Mouse (Mus musculus): Measurements from ENCODE around the gene Gm4450. TPM values are rescaled to one million over a fixed set of nuclear protein-coding genes. Genes with fewer than 3 reads are reported as not detected.
"Not testable (repeated sequence)": the region's sequence is repeated elsewhere in the genome, so short reads cannot be mapped to it uniquely, and the experiment has no call there.

Gm4450 gene
- polyA plus RNA-seq, 1 experiment from 2014 or later: not detected

DNA sequence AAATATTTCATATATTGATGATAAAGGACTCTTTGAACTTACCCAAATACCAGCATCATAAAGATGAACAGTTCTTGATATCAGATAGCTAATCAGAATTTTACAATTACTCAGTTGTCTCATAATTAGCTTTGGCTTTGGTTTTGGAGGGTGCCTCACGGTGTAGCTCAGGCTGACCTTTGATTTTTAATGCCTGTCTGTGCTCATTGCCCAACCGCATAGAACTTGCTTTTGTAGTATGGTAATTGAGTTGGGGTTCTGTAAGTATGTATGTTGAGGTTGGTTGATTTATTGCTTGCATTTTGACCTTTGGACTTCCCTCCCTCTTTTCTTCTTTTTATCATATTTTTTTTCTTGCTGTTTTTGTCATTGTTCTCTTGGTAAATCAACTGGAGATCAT lies 43.2 kb downstream of the Gm4450 start:
- Histone ChIP-seq H3K4me1 (ENCODE audit: control insufficient read depth, insufficient read depth, low read length) (peaks cover 7% of the 10 kb centered on the region), H3K4me3 (ENCODE audit: low read depth, low read length) (no peak overlapping the region), H3K27me3 (replicated peaks; ENCODE audit: control insufficient read depth, insufficient read depth, low read length) (no peaks in the 10 kb centered on the region), H3K4me2 (ENCODE audit: low read depth, low read length) (no peak overlapping the region), H3K27ac (replicated peaks; ENCODE audit: low read depth, low read length) (no peak overlapping the region), H3K36me3 (ENCODE audit: control insufficient read depth, insufficient read depth, low read length) (no peaks in the 10 kb centered on the region), H3K9me3 (ENCODE audit: control insufficient read depth, low read length) (no peaks in the 10 kb centered on the region), H3K9ac (ENCODE audit: low read depth, low read length) (no peak overlapping the region)
- 75% methylated on average over 2 of the region's 2 CpGs for WGBS
- DNase-seq (ENCODE audit: low spot score) (no peak), ATAC-seq (ENCODE audit: low read depth) (no peak)

DNA sequence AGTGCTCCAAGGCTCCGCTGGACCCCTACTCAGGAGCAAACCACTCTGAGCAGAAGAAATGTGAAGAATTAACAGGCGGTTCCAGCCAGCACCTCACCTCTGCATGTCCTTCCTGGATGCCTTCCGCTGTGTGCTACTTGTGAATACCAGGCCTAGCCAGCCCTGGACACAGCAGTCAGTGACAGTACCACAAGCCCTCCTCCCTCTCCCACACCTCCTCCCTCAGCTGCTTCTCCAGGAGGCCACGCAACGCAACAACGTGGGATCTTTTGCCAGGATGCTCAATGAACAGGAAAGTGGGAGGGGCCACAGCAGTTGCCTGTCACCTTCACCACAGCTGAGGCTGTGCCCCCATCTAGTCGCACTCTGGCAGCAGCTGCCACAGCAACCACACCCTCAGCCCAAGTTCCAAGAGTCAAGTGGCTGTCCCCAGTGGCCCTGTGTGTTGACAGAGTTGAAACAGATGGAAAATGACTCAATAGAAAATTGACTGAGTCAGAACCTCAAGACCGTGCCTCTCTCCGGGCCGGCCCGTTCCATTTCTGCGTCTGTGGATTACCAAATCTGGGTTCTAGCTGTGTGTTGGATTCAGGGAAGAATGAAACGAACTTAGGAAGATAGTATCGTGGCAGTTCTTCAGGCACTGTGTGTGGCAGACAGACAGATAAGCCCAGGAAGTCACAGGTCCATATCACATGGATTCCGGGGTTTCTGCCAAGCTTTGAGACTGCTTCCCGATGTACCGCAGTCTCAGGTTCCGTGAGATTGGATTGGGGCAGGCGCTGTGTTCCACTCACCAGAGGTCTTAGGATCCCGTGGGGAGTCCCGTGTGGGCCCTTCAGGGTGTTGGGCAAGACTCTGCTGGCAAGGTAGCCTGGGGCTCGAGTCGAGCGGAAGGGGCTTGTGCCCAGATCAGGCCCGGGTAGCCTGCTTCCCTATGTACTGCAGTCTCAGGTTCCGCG lies 46.0 kb downstream of the Gm4450 start:
- not testable (repeated sequence) for DNase-seq (ENCODE audit: low spot score); H3K27ac ChIP-seq (replicated peaks; ENCODE audit: low read depth, low read length); H3K4me2 ChIP-seq (ENCODE audit: low read depth, low read length); H3K4me1 ChIP-seq (ENCODE audit: control insufficient read depth, insufficient read depth, low read length); H3K36me3 ChIP-seq (ENCODE audit: control insufficient read depth, insufficient read depth, low read length); H3K9ac ChIP-seq (ENCODE audit: low read depth, low read length); H3K4me3 ChIP-seq (ENCODE audit: low read depth, low read length); H3K27me3 ChIP-seq (replicated peaks; ENCODE audit: control insufficient read depth, insufficient read depth, low read length); H3K9me3 ChIP-seq (ENCODE audit: control insufficient read depth, low read length)
- WGBS: 86% methylated on average over 11 of the region's 27 CpGs
- ATAC-seq (ENCODE audit: low read depth): peak; percentile 86

DNA sequence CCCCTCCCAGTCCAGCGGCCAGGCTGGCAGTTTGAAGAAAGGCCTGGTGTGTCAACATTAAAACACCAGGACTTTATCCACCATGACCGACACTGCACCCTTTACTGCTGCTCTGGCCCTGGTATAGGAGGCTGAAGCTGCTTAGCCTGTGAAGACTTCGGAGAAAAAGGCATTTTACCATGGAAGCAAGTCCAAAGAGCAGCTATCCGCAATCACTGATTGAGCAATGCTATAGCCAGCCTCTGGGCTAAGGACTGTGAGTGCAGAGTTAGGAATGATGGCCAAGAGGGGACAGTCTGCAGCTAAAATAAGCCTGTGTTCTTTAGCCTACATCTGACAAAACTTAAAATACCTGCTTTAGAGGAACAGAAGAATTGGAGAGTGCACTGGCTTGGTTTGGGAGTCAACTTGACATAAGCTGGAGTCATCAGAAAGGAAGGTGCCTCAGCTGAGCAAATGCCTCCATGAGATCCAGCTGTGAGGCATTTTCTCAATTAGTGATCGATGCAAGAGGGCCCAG lies 49.6 kb downstream of the Gm4450 start:
- H3K4me3 ChIP-seq (ENCODE audit: low read depth, low read length); H3K27me3 ChIP-seq (replicated peaks; ENCODE audit: control insufficient read depth, insufficient read depth, low read length); ATAC-seq (ENCODE audit: low read depth); H3K36me3 ChIP-seq (ENCODE audit: control insufficient read depth, insufficient read depth, low read length); H3K9me3 ChIP-seq (ENCODE audit: control insufficient read depth, low read length); DNase-seq (ENCODE audit: low spot score); H3K4me2 ChIP-seq (ENCODE audit: low read depth, low read length); H3K27ac ChIP-seq (replicated peaks; ENCODE audit: low read depth, low read length); H3K9ac ChIP-seq (ENCODE audit: low read depth, low read length); H3K4me1 ChIP-seq (ENCODE audit: control insufficient read depth, insufficient read depth, low read length): not testable (repeated sequence)
- WGBS: 69% methylated on average over 4 of the region's 5 CpGs

DNA sequence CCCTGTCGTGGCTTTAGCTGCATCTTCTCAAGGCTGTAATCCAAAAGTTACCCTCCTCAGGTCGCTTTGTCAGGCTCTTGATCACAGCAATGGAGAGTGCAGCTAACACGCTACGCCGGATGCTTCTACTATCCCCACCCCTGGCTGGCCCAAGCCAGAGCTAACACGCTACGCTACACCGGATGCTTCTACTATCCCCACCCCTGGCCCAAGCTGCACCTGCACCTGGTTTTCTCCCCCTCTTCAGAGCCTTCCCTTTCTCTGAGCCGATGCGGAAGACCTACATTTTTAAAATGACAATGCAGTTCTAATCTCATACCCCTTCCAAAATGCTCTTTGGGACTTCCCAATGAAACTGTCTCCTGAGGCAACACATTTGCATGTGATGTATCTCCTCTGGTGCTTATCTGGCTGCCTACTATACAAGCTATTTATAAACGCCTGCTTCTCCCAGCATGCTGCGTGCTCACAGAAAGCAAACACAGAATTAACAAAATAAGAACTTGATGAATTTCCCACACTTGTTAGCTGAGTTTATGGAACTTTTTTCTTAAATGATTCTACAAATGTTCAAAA lies 50.3 kb downstream of the Gm4450 start:
- not testable (repeated sequence) for ATAC-seq (ENCODE audit: low read depth); H3K4me2 ChIP-seq (ENCODE audit: low read depth, low read length); H3K27me3 ChIP-seq (replicated peaks; ENCODE audit: control insufficient read depth, insufficient read depth, low read length); H3K27ac ChIP-seq (replicated peaks; ENCODE audit: low read depth, low read length); H3K4me1 ChIP-seq (ENCODE audit: control insufficient read depth, insufficient read depth, low read length); H3K9me3 ChIP-seq (ENCODE audit: control insufficient read depth, low read length); H3K36me3 ChIP-seq (ENCODE audit: control insufficient read depth, insufficient read depth, low read length); DNase-seq (ENCODE audit: low spot score); H3K9ac ChIP-seq (ENCODE audit: low read depth, low read length); H3K4me3 ChIP-seq (ENCODE audit: low read depth, low read length)
- 67% methylated on average over 12 of the region's 12 CpGs for WGBS

DNA sequence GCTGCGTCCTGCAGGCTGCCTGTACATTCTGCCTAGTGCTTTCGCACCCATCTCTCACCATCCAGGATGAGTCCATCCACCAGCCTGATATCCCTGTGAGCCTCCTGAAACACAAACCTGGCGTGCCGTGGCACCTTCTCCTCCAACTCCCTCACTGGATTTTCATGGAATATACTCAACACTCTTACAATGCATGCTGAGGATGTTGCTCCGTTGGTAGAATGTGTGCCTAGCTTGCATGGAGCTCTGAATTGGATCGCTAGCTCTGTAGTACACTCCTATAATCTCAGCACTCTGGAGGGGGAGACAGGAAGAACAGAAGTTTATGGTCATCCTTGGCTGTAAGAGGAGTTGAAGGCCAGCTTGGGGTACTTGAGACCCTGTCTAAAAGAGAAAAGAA lies 51.0 kb downstream of the Gm4450 start:
- not testable (repeated sequence) for H3K4me3 ChIP-seq (ENCODE audit: low read depth, low read length); H3K27ac ChIP-seq (replicated peaks; ENCODE audit: low read depth, low read length); H3K36me3 ChIP-seq (ENCODE audit: control insufficient read depth, insufficient read depth, low read length); H3K9me3 ChIP-seq (ENCODE audit: control insufficient read depth, low read length); H3K4me1 ChIP-seq (ENCODE audit: control insufficient read depth, insufficient read depth, low read length); H3K9ac ChIP-seq (ENCODE audit: low read depth, low read length); DNase-seq (ENCODE audit: low spot score); ATAC-seq (ENCODE audit: low read depth); H3K4me2 ChIP-seq (ENCODE audit: low read depth, low read length); H3K27me3 ChIP-seq (replicated peaks; ENCODE audit: control insufficient read depth, insufficient read depth, low read length)
- WGBS: 90% methylated on average over 4 of the region's 6 CpGs

DNA sequence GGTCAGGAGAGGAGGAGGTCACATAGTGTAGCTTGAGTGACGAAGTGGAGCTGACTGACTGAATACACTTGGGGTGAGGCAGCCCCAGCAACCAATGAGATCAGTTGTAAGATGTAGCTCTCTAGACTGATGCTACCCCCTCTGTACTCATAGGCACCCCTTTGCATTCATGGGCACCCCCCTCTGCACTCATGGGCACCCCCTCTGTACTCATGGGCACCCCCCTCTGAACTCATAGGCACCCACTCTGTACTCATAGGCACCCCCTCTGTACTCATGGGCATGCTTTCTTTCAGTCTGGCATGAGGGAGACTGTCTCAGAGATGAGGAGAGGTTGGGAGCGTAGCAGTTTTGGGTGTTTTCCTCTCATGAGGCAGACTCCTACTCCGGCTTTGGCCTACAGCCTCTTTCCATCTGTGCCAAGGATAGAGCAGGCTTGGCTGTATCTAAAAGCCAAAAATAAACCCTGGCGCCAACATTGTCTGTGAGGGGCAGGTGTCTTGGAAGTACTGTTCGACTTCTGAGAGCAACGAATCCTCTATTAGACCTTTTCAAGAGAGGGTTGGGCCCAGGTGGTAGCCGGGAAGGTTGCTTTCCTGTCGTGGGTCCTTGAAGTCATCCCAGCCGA lies 52.5 kb downstream of the Gm4450 start:
- H3K9ac ChIP-seq (ENCODE audit: low read depth, low read length); H3K4me1 ChIP-seq (ENCODE audit: control insufficient read depth, insufficient read depth, low read length); H3K9me3 ChIP-seq (ENCODE audit: control insufficient read depth, low read length); H3K27me3 ChIP-seq (replicated peaks; ENCODE audit: control insufficient read depth, insufficient read depth, low read length); H3K27ac ChIP-seq (replicated peaks; ENCODE audit: low read depth, low read length); H3K4me2 ChIP-seq (ENCODE audit: low read depth, low read length); DNase-seq (ENCODE audit: low spot score); H3K36me3 ChIP-seq (ENCODE audit: control insufficient read depth, insufficient read depth, low read length); H3K4me3 ChIP-seq (ENCODE audit: low read depth, low read length); ATAC-seq (ENCODE audit: low read depth): not testable (repeated sequence)
- WGBS: 91% methylated on average over 8 of the region's 9 CpGs

Other genes with a start within 250 kb of the Gm4450 start
- not detected in 2 replicates for gene Reg4, start 235.0 kb downstream of the Gm4450 start, polyA plus RNA-seq (2014; fragmentation: Nextera tagmentation; extraction: Ambion mirVana)
- 7.2 and 8.2 TPM in 2 replicates for gene Hmgcs2, start 176.7 kb downstream of the Gm4450 start, polyA plus RNA-seq (2014; fragmentation: Nextera tagmentation; extraction: Ambion mirVana)
- gene Phgdh, start 117.1 kb downstream of the Gm4450 start, polyA plus RNA-seq (2014; fragmentation: Nextera tagmentation; extraction: Ambion mirVana): 190 and 218 TPM in 2 replicates
- gene Zfp697, start 74.7 kb downstream of the Gm4450 start, polyA plus RNA-seq (2014; fragmentation: Nextera tagmentation; extraction: Ambion mirVana): 4.8 and 6.2 TPM in 2 replicates
- gene Hsd3b4, start 53.4 kb upstream of the Gm4450 start, polyA plus RNA-seq (2014; fragmentation: Nextera tagmentation; extraction: Ambion mirVana): not detected in 2 replicates
- not detected in 2 replicates for gene Gm10681, start 131.7 kb upstream of the Gm4450 start, polyA plus RNA-seq (2014; fragmentation: Nextera tagmentation; extraction: Ambion mirVana)
- not detected in 2 replicates for gene Hsd3b5, start 173.1 kb upstream of the Gm4450 start, polyA plus RNA-seq (2014; fragmentation: Nextera tagmentation; extraction: Ambion mirVana)